Mouse (Mus musculus) liver, adult 2 months (tissue): ENCODE measurements around the gene Ninj2.

Source experiments
- CTCF ChIP-seq: fragments of 200-500 bp; IDR thresholded peaks from 2 replicates; pipeline ENCODE4 v1.5.1; 2011; ENCODE audit warnings: low read depth, low read length, control low read depth
- POLR2A ChIP-seq: fragments of 200-500 bp; IDR thresholded peaks from 2 replicates; pipeline ENCODE4 v1.6.1; 2011; ENCODE audit warnings: low read length, control low read depth; ENCODE audit not compliant: insufficient read depth; ENCODE audit errors: extremely low read depth

DNA sequence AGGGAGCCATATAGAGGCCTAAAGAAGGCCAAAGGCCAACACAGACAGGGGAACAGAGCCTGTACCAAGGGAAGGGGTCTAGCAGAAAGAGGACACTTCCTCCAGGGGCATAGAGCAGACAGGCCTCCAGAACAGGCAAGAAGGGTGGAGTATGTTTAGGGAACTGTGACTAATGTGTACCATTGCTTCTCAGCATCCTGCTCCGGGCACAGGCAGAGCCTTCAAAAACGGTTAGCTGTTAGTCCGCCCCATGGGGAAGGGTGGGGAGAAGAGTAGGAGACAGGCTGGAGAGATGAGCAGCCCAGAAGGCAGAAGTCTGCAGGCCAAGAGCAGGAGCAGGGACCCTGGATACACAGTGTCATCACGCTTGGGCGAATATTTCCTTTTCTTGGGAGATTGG is 96.1 kb downstream of the Ninj2 start:
- TF ChIP-seq CTCF = no peak
- no peak for TF ChIP-seq POLR2A
